Mouse (Mus musculus): ENCODE results near the gene Tmem8b.
A peak's percentile ranks its signal among the peaks of the same experiment; 100 is the strongest.

The Tmem8b gene

GRCm38 (mm10) chr4:43713652-43714219, 45.0 kb downstream of the Tmem8b start:
- DNase-seq (ENCODE audit: low spot score), result no peak

- DNase-seq (ENCODE audit: low spot score), result no peak
Observed at GRCm38 (mm10) chr4:43720491-43721228, 51.9 kb downstream of the Tmem8b start.

DNA sequence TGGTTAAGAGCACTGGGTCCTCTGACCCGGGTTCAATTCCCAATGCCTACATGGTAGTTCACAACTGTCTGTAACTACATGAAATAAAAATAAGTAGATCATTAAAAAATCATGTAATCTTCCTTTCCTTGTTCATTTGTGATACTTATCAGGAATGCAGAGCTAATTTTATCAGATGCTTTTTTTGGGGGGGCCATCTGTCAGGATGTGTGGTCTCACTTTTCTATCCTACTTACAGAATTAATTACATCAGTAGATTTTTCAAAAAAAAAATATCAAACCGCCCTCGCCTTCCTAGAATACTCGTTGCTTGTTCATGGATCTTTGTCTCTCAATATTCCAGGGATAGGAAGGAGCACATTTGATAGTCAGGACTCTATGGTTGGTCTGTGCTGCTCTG, 53.4 kb downstream of the Tmem8b start:
- no peak for DNase-seq (ENCODE audit: low spot score)

DNA sequence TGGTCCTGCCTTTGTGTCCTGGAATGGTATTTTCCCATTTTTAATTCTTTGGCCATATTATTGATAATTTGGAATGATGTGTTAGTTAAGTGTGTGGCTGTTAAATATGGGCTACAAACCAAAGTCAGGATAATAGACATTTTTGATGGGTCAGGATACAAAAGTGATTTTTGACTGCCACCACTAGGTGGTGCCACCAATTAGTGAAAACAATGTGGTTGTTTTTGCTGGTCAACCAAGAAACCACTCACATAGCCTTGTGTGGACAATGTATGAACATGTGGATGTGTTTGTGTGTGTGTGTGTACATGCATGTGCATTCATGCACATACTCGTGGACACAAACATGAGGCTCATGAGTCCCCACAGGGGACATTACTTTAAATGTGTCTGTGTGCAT, 56.0 kb downstream of the Tmem8b start:
- peak; percentile 67 for DNase-seq (ENCODE audit: low spot score)

DNA sequence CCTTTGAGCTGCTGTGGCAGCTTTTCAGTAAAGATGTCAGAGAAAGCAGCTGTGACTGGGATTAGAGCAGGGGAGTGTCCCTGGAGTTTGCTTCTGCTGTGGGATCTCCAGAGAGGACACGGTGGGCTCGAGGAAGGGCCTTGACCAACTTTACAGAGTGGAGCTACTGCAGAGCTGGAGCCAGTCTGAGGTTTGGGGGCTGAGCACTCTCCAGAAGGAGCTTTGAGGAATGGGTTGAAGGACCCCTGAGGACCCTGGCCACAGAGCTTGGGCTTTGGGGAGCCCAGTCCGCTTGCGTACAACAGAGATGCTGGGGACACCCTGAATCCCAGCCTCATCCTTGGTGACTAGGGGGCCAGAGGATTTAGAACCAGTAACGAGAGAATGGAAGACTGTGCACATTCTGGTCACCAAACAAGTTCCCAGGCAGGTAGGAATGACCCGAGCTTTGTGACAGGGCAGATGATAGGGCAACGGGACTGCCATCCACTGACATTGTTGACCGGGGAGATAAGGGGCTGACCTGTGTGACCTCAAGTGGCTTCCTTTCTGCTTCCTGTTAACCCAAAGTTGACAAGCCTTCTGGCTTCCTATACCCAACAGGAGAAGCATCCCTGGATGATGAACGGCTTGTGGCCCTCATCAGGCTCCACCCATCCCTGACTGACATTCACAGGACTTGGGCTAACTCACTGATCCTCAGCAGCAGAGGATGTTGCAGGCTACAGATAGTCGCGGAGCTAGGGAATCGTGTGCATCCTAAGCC, 57.6 kb downstream of the Tmem8b start:
- DNase-seq (ENCODE audit: low spot score), result no peak

GRCm38 (mm10) chr4:43726995-43727394, 58.2 kb downstream of the Tmem8b start, which contains the start of gene Hrct1:
TSS of gene Hrct1 (plus strand) at chr4:43727188.
- DNase-seq (ENCODE audit: low spot score), result peak; percentile 88

DNA sequence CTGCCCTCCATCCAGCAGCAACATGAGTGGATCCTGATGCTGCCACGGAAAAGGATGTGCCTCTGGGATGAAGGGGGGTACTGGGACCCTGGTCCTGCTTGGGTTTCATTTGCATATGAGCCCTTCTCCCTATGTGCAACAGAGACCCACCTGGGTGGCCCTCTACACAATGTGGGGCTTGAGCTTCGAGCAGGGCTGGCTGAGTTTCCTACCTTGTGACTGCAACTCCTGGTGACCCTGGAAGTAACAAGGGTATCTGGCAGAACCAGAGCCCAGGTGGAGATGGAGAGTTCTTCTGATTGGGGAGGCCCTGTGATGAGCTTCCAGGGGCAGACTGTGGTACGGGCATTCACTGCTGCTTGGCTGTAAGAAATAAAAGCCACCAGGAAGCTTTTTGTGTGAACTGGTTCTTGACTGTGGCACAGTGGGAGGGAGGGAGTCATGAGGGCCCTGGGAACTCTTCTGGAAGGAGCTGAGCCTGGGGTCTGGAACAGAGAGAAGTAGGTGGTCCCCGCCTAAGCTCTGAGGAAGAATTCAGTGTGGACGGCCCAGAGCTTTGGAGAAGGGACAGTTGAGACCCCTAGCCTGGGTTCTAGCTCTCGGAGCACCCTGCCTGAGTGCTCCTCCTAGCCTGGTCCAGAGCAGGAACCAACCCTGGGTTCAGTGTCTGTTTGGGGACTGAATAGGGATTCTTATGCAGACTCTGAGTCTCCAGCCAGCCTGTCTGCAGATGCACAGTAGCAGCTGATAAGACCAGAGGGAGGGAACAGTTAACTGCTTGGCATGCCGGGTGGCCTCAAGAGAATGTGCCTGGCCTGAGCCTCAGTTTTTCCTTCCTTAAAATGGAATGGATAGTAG, 59.2 kb downstream of the Tmem8b start:
- DNase-seq (ENCODE audit: low spot score), result no peak

DNA sequence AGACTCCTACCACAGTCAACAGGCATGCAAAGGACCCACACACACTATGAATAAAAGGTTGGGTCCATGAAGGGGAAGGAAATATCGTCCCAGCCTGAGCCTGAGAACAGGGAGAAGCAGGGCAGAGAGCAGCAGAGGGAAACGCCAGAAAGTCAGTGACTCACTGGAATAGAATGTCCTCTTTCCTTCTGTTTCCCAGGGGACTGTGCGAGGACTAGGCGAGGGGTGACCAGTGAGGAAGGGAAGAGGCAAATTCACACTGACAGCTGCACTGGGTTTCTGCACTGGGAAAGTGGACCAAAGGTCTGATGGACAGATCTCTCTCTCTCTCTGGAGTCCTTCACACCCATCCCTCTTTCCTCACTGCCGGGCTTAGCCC, 59.8 kb downstream of the Tmem8b start:
- peak; percentile 75 for DNase-seq (ENCODE audit: low spot score)

DNA sequence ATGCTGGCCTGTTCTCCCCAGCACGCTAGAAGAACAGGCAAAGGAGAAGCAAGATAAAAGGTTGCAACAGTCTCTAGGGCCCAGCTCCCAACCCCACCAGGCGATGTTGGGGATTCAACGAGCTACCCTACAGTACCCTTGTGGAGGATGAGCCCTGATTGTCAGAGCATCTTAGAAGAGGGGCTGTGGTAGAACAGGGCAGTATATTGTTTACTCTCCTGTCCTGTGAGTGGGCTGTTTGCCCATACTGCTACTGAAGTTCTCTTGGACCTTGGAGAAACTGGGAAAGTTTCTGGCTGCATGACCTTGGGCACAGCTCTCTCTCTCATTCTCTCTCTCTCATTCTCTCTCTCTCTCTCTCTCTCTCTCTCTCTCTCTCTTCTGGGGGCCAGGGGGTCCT, 60.4 kb downstream of the Tmem8b start:
- DNase-seq (ENCODE audit: low spot score), result no peak

DNA sequence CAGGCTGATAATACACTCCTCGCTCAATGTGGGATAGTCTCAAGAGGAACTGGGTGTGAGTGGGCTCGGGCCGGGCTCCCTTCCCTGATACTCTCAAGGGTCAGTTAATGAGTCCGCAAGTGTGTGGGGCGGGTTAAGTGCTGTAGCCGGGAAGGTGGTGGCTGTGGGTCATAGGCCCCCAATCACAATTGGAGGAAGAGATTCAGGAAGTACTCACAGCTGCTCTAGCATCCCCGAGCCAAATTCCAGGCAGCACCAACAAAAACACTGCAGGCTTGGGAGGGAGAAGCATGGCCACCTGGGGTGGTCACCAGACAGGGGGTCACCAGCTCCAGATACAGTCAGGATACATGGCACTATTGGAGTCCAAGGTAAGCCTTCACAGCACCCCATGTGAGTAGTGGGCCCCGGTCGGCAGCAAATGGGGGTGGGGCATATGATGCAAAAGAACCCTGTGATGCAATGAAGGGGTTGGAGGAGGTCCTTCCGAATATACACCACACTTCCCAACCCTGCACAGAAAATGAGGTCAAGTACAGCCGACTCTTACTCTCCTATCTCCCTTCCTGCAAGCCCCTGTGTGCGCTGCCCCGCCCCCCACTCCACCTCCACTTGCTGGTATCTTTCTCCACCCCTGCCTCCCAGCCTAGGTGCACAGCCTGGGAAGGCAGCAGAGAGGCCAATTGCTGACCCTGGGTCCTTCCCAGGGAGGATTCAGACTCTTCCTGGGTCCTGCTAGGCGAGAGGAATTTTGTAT, 61.2 kb downstream of the Tmem8b start, which contains the start of gene Spaar:
Gene Spaar, plus strand, starts transcription at position 241 of the 757 bp plus-strand sequence.
- DNase-seq (ENCODE audit: low spot score), result no peak

DNA sequence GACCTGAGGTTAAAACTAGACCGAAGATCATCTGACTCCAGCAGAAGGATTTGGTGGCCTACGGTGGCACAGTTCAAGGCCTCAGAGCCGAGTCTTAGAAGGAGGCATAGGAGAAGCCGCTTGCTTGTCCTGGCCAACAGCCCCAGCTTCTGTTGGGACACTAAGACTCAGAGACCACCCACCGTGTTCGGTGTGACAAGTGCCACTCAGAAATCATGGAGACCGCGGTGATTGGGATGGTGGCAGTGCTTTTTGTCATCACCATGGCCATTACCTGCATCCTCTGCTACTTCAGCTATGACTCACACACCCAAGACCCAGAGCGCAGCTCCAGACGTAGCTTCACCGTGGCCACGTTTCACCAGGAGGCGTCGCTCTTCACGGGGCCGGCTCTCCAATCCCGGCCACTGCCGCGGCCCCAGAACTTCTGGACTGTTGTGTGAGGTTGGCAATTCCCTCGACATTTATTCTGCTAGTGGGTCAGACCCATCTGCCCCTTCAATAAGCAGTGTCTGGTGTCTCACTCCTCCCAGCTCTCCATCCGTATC, 62.1 kb downstream of the Tmem8b start:
- no peak for DNase-seq (ENCODE audit: low spot score)

DNA sequence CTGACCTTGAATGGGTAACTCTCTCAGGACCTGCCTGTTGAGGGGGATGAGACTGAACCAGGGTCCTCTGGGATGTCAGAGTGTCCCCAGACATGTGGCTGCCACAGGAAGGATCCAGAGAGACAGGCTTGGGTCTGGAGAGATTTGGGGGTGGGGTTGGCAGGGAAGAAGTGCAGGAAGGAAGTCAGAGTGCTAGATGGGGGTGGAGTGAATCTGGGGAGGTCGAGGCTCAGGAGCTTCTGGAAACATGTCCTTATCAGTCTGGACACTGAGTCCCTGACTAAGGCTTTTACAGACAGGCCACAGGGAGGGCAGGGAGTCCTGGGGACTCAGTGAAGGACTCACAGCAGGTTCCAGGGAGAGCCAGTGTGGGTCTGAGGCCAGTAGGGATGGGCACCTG, 63.4 kb downstream of the Tmem8b start:
- no peak for DNase-seq (ENCODE audit: low spot score)

DNA sequence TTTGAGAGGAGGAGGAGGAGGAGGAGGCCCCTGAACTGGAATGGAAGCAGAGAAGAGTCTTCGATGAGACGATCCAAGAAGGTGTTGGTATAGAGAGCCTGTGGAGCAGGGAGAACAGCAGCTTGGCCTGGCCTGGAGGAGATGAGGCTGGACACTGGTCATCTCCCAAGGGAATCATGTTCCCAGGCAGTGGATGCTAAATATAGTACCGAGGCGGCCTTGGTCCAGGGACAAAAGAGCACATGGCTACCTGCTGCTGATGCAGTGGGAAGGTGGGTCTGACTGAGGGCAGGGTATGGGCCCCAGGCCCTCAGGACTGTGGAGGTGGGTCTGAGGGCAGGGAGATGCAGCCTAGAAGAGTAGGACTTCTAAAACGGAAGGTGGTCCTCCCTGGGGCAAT, 64.4 kb downstream of the Tmem8b start:
- DNase-seq (ENCODE audit: low spot score), result no peak

- DNase-seq (ENCODE audit: low spot score), result no peak
Observed at GRCm38 (mm10) chr4:43737144-43737543, 68.4 kb downstream of the Tmem8b start.

- DNase-seq (ENCODE audit: low spot score), result no peak
Observed at GRCm38 (mm10) chr4:43738989-43739674, 70.4 kb downstream of the Tmem8b start.

DNA sequence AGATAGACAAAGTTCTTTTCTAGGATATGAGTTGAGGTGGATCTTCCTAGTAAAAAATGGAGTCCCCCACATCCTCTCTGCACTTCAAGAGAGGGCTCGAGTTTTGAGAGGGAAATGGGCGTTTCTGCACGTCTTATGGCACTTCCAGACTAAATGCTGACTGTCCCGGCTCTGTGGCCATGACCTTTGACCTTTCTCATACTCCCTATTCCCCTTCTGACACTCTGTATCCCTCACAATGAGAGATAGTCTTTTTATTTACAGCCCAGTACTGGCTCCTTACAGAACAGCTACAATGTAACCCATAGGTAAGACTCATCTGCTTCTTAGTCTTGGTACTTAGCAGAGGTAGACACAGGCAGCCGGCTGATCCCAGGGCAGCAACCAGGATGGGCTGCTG, 72.8 kb downstream of the Tmem8b start:
- no peak for DNase-seq (ENCODE audit: low spot score)

Data from urinary bladder, postnatal 14 days (tissue).